Mouse (Mus musculus) midbrain, embryonic 11.5 days (tissue): ENCODE results near the gene Capza1. TPM values are rescaled to one million over a fixed set of nuclear protein-coding genes. Genes with fewer than 3 reads are reported as not detected.
"Not testable (repeated sequence)": the region's sequence is repeated elsewhere in the genome, so short reads cannot be mapped to it uniquely, and the experiment has no call there.

Source experiments
- ATAC-seq: fragments of 200-750 bp; cut with Nextera tagmentation; 2 replicates; pipeline ENCODE4 v1.8.0; 2017; ENCODE audit warnings: moderate TSS enrichment, moderate library complexity; ENCODE audit not compliant: low FRiP score
- DNase-seq: peaks from one replicate; pipeline ENCODE4 v3.0.0; 2015; ENCODE audit warnings: low spot score; ENCODE audit errors: missing footprints
- H3K27ac ChIP-seq: fragments of 300-500 bp; sonication (generic); 2 replicates; pipeline ENCODE4 v1.5.1; 2014; ENCODE audit warnings: low read depth, low read length
- H3K27me3 ChIP-seq: fragments of 300-500 bp; sonication (generic); 2 replicates; pipeline ENCODE4 v1.6.1; 2014; ENCODE audit warnings: mild to moderate bottlenecking, low read length, moderate library complexity, mixed read lengths; ENCODE audit not compliant: control insufficient read depth, insufficient read depth
- H3K36me3 ChIP-seq: fragments of 300-500 bp; sonication (generic); 2 replicates; pipeline ENCODE4 v1.6.1; 2014; ENCODE audit warnings: mild to moderate bottlenecking, low read length, moderate library complexity, mixed read lengths; ENCODE audit not compliant: control insufficient read depth, insufficient read depth
- H3K4me1 ChIP-seq: fragments of 300-500 bp; sonication (generic); 2 replicates; pipeline ENCODE4 v1.6.1; 2014; ENCODE audit warnings: low read length; ENCODE audit not compliant: control insufficient read depth, insufficient read depth
- H3K4me2 ChIP-seq: fragments of 300-500 bp; sonication (generic); 2 replicates; pipeline ENCODE4 v1.6.1; 2014; ENCODE audit warnings: mild to moderate bottlenecking, moderate library complexity
- H3K4me3 ChIP-seq: fragments of 300-500 bp; sonication (generic); 2 replicates; pipeline ENCODE4 v1.5.1; 2014; ENCODE audit warnings: low read depth, low read length
- H3K9ac ChIP-seq: fragments of 300-500 bp; sonication (generic); 2 replicates; pipeline ENCODE4 v1.6.1; 2014; ENCODE audit warnings: low read length
- H3K9me3 ChIP-seq: fragments of 300-500 bp; sonication (generic); 2 replicates; pipeline ENCODE4 v1.6.1; 2016; ENCODE audit warnings: low read length; ENCODE audit not compliant: control insufficient read depth
- WGBS: fragments of 180-500 bp; shearing (Covaris S2); extraction: QIAGEN DNeasy Blood & Tissue Kit; methylation state at CpG from one replicate; pipeline ENCODE4 v1.1.7; 2014; 5-methylcytosine and 5-hydroxymethylcytosine counted together
- polyA plus RNA-seq: library from polyadenylated mRNA; unstranded; fragments of >200 nt; fragmentation: Nextera tagmentation; extraction: Ambion mirVana; gene quantifications from 2 replicates; pipeline ENCODE4 v1.2.1, GENCODE M21; 2014

Capza1 gene
- polyA plus RNA-seq, 1 experiment from 2014 or later, result 268 TPM

DNA sequence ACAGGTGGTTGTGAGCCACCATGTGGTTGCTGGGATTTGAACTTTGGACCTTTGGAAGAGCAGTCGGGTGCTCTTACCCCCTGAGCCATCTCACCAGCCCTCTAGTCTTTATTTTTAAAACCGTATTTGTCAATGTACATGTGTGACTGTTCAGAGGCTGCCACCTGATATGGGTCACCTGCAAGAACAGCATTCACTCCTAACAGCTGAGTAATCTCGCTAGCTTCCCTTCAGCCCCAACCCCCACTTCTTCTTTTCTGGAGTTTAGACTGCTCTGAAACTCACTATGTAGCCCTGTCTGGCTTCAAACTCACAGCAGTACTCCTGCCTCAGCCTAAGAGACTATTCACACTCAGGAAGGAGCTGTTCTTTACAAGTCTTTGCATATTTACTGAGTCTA, 41.9 kb downstream of the Capza1 start:
- H3K9ac ChIP-seq, result no peak overlapping the region
- no peak overlapping the region for H3K4me3 ChIP-seq
- no peak overlapping the region for H3K27ac ChIP-seq
- WGBS, result 84% methylated on average over 3 of the region's 3 CpGs
- peaks cover 5% of the 10 kb centered on the region; the same call in 1 of the 2 replicates for H3K4me1 ChIP-seq
- no peaks in the 10 kb centered on the region for H3K9me3 ChIP-seq
- no peaks in the 10 kb centered on the region for H3K27me3 ChIP-seq
- ATAC-seq (no peak), DNase-seq (peak; percentile 39)
- no peak overlapping the region for H3K4me2 ChIP-seq
- H3K36me3 ChIP-seq, result peaks cover 2% of the 10 kb centered on the region; the same call in 1 of the 2 replicates

DNA sequence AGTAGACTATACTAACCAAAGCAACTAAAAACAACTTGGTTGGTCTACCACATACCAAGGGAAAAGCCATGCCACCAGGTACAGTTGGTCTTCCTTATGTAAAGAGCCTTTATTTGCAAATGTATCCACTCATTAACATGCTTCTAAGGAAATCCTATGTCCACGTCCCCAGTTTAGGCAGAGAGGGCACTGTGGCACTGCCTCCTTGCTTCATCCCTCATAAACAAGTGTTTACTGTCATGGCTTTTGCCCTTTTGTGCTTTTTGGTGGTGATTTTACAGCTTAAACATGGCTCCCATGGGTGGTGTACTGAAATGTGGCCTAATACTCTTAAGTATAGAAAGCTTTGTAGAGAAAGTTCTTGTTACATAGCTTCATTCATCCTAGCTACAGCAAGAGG, 43.9 kb downstream of the Capza1 start:
- whole genome bisulfite sequencing, result 70% methylated on average over 1 of the region's 1 CpGs
- Histone ChIP-seq H3K36me3 (no peaks in the 10 kb centered on the region), H3K27ac (no peak overlapping the region), H3K27me3 (no peaks in the 10 kb centered on the region), H3K4me2 (no peak overlapping the region), H3K4me1 (peaks cover 5% of the 10 kb centered on the region; the same call in 1 of the 2 replicates), H3K9me3 (no peaks in the 10 kb centered on the region), H3K4me3 (no peak overlapping the region), H3K9ac (no peak overlapping the region)
- DNase-seq (peak; percentile 80), ATAC-seq (no peak)

DNA sequence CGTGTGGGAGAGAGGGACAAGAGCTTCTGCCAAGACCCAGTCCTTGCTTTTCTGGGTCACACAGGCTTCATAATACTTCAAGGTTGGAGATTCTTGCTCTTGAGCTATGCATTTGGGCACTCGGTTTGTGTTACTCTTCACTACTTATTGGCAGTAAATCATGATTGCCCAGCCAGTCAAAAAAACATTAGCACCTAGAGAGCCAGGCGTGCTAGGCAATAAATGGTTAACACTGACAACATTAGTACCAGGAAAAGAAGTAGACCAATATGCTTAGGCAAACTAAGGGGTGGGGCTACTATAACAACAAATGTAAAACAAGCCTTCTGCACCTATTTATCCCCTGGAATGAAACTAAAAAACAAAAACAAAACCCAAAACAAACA, 45.6 kb downstream of the Capza1 start:
- Histone ChIP-seq H3K9me3 (no peaks in the 10 kb centered on the region), H3K4me1 (peaks cover 5% of the 10 kb centered on the region; the same call in 1 of the 2 replicates), H3K9ac (peak overlapping the region; percentile 86; the same call in 1 of the 2 replicates), H3K27ac (no peak overlapping the region), H3K27me3 (no peaks in the 10 kb centered on the region), H3K36me3 (no peaks in the 10 kb centered on the region), H3K4me3 (peak overlapping the region; percentile 72), H3K4me2 (peak overlapping the region; percentile 97)
- DNase-seq (no peak), ATAC-seq (no peak)
- 10% methylated on average over 3 of the region's 3 CpGs for WGBS

DNA sequence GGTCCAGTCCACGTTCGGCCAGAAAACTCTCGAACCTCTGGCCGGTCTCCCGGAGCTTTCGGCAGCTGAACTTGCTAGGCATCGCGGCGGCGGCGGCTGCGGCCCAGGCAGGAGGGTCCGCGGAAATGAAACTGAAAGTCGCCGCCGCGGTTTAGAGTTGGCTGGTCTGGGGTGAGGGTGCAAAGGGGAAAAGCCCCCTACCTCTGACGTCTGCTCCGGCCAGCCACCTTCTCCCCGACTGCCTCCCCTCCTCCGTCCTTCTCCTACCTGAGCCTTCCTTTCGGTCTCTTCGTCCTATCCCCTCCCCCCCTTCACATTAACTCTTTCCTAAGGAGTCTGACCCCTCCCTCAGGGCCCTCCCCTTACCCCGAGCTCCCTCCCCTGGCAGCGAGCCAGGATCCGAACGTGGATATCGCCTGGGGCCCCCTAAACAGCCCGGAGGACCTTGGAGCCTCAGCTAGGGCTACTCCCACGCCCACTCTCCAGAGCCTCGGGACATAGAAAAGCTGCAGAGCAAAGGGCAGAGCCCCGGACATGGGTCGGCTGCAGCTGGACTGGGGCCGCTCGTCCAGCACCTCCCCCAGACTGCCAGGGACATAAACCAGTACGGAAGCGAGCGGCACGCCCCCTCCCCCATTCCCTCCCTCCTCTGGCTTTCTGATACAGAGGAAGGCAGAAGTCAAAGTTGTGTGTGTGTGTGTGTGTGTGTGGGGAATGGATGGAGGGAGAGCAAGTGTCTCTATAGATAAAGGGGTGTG, 46.1 kb downstream of the Capza1 start, which contains the start of gene Mov10:
Gene Mov10 (minus strand): TSS at position 573 of the 758 bp plus-strand sequence.
- under 1% methylated on average over 33 of the region's 40 CpGs for WGBS
- no peak within 1 kb of the TSS for H3K27ac ChIP-seq

DNA sequence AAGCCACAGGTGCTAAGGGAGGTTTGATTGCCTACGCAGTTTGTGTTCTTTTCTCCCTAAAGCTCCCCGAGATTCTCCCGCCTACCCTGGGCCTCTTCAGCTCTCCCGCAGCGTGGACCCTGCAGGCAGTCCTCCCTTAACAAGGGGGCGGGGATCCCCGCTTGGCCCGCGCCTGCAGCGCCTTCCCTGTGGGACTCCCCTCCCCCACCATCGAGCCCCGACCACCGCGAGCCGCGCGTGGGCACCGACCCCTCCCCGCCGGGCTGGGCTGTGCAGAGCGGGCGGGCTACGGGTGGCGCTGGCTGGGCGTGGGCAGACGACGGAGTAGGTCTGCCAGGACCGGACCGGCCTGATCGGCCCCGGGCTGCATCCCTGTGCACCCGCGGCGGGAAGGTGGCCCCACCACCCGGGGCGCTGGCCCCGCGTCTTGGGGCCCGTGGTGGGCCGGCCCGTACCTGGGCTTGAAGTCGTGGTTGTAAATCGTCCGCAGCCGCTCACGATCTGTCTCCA, 46.8 kb downstream of the Capza1 start:
- H3K4me3 ChIP-seq, result peak overlapping the region; percentile 72

More for the DNA sequence above, 46.1 kb downstream of the Capza1 start, which contains the start of gene Mov10:
- H3K9me3 ChIP-seq, result no peaks in the 10 kb centered on the region
- H3K36me3 ChIP-seq, result no peaks in the 10 kb centered on the region
- DNase-seq (peak; percentile 96), ATAC-seq (peak; percentile 85)
- peak within 1 kb of the TSS; percentile 86 for H3K9ac ChIP-seq
- H3K4me3 ChIP-seq, result peak within 1 kb of the TSS; percentile 72
- peaks cover 5% of the 10 kb centered on the region; the same call in 1 of the 2 replicates for H3K4me1 ChIP-seq
- H3K4me2 ChIP-seq, result peak within 1 kb of the TSS; percentile 97
- H3K27me3 ChIP-seq, result no peaks in the 10 kb centered on the region

DNA sequence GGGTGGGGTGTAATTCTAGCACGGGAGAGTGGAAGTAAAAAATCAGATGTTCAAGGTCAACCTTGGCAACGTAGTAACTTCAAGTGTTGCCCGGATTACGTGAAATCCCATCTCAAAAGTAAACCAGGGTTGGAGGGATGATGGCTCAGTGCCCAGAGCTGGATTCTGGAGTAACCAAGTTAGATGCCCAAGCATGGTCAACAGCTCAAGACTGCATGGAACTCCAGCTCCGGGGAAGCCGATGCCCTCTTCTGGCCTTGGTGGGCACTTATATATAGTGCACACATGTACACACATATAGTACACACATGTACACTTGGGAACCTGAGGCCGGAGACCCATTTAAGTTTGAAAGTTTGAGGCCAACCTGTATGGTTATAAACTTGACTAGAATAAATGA, 48.2 kb downstream of the Capza1 start:
- WGBS, result 97% methylated on average over 7 of the region's 7 CpGs
- no peak overlapping the region for H3K9ac ChIP-seq
- H3K27me3 ChIP-seq, result no peaks in the 10 kb centered on the region
- no peaks in the 10 kb centered on the region for H3K36me3 ChIP-seq
- H3K4me3 ChIP-seq, result no peak overlapping the region
- no peak overlapping the region for H3K4me2 ChIP-seq
- ATAC-seq (no peak), DNase-seq (peak; percentile 70)
- H3K9me3 ChIP-seq, result no peaks in the 10 kb centered on the region
- no peak overlapping the region for H3K27ac ChIP-seq
- H3K4me1 ChIP-seq, result peaks cover 5% of the 10 kb centered on the region; the same call in 1 of the 2 replicates

More for the DNA sequence above, 46.8 kb downstream of the Capza1 start:
- Histone ChIP-seq H3K27me3 (no peaks in the 10 kb centered on the region), H3K27ac (no peak overlapping the region), H3K9me3 (no peaks in the 10 kb centered on the region), H3K4me1 (peaks cover 5% of the 10 kb centered on the region; the same call in 1 of the 2 replicates), H3K36me3 (no peaks in the 10 kb centered on the region), H3K9ac (peak overlapping the region; percentile 86), H3K4me2 (peak overlapping the region; percentile 97)
- ATAC-seq (peak; percentile 75), DNase-seq (peak; percentile 92)
- under 1% methylated on average over 46 of the region's 46 CpGs for WGBS

DNA sequence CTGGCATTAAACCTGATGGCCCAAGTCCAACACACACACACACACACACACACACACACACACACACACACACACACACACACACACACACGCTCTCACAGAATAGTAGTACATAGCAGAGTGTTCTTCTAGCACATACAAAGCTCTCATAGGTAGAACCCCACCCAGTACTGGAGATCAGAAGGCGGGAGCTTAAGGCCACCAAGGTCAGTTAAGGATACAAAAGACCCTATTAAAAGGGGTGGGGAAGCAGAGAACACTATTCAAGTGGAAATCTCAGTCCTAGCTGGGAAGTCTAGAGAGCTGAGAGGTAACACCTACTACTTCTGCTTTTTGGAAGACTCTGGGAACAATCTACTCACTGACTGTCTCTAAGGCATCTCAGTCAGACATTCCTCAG, 49.0 kb downstream of the Capza1 start:
- no peaks in the 10 kb centered on the region for H3K9me3 ChIP-seq
- H3K4me1 ChIP-seq, result peaks cover 5% of the 10 kb centered on the region; the same call in 1 of the 2 replicates
- WGBS, result 100% methylated on average over 2 of the region's 2 CpGs
- no peak overlapping the region for H3K4me2 ChIP-seq
- H3K9ac ChIP-seq, result no peak overlapping the region
- DNase-seq, result no peak
- H3K27ac ChIP-seq, result no peak overlapping the region
- ATAC-seq, result no peak
- no peak overlapping the region for H3K4me3 ChIP-seq
- no peaks in the 10 kb centered on the region for H3K36me3 ChIP-seq
- no peaks in the 10 kb centered on the region for H3K27me3 ChIP-seq

DNA sequence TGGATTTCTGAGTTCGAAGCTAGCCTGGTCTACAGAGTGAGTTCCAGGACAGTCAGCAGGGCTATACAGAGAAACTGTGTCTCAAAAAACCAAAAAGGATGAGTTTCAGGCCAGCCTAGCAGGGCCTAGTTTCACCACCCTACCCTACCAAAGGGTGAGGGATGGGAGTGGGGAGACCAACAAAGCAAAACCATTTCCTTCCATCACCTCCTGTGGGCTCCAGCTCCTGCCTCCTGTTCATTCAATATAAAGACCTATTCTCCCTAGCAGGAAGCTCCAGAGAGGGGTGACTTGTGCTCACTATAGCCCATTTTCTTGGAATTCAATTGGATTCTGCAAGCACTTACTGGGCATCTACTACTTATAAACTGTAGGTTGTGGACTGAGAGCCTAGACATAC, 49.6 kb downstream of the Capza1 start:
- Histone ChIP-seq H3K9me3 (no peaks in the 10 kb centered on the region), H3K4me1 (peaks cover 5% of the 10 kb centered on the region; the same call in 1 of the 2 replicates), H3K36me3 (no peaks in the 10 kb centered on the region), H3K27me3 (no peaks in the 10 kb centered on the region), H3K27ac (no peak overlapping the region), H3K4me2 (no peak overlapping the region), H3K4me3 (no peak overlapping the region), H3K9ac (no peak overlapping the region)
- DNase-seq (peak; percentile 41), ATAC-seq (no peak)
- 96% methylated on average over 1 of the region's 1 CpGs for WGBS

DNA sequence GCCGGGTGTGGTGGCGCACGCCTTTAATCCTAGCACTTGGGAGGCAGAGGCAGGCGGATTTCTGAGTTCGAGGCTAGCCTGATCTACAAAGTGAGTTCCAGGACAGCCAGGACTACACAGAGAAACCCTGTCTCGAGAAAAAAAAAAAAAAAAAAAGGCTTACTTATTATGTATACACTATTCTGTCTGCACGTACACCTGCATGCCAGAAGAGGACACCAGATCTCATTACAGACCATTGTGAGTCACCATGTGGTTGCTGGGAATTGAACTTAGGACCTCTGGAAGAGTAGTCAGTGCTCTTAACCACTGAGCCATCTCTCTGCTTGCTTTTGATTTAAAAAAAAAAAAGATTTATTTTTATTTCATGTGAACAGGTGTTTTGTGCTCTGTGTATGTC, 51.1 kb downstream of the Capza1 start:
- not testable (repeated sequence) for H3K27me3 ChIP-seq, H3K9ac ChIP-seq, H3K4me2 ChIP-seq, ATAC-seq, H3K4me3 ChIP-seq, H3K27ac ChIP-seq, H3K9me3 ChIP-seq, H3K36me3 ChIP-seq, H3K4me1 ChIP-seq
- peak; percentile 4 for DNase-seq
- 88% methylated on average over 7 of the region's 7 CpGs for WGBS
